Mouse (Mus musculus) ES-E14 (cell line): ENCODE measurements at regions not wholly inside any gene's neighbourhood (a gene's known extent, or its start where the extent isn't known, plus 50 kb on each side); places are given as distances from the start of the nearest gene placed in this dataset.

Source experiments
- HCFC1 ChIP-seq: IDR thresholded peaks from 2 replicates; pipeline ENCODE4 v1.6.1; 2012; ENCODE audit warnings: low read length, inconsistent platforms, borderline replicate concordance; ENCODE audit not compliant: insufficient read depth
- ZC3H11A ChIP-seq: IDR thresholded peaks from 2 replicates; pipeline ENCODE4 v1.6.1; 2012; ENCODE audit warnings: low read depth, mild to moderate bottlenecking, inconsistent platforms, low read length, borderline replicate concordance
- ZNF384 ChIP-seq: IDR thresholded peaks from 2 replicates; pipeline ENCODE4 v1.6.1; 2012; ENCODE audit warnings: low read depth, low read length, inconsistent platforms

DNA sequence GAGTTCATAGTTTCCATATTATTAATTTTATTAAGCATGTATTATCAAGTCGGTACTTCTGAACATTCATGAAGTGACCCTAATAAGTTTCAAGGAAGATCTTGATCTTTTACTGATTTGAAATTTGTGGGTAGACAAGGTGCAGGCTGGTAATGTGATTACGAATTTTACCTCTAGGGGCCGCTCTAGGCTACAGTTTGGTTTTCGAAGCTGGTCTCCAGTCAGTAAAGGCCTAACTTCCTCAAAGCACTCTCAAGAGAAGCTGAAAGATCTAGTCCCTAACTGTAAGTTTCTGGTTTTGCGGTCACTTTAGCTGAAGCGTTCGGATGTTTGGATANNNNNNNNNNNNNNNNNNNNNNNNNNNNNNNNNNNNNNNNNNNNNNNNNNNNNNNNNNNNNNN lies 408.1 kb upstream of the Frg1 start:
- no peak for TF ChIP-seq HCFC1
- peak; percentile 61; the same call in 1 of the 2 replicates for TF ChIP-seq ZC3H11A
- TF ChIP-seq ZNF384 = no peak
